Mouse (Mus musculus) midbrain, embryonic 15.5 days (tissue): Measurements from ENCODE around the gene Arl3. TPM values are rescaled to one million over a fixed set of nuclear protein-coding genes. Genes with fewer than 3 reads are reported as not detected.

Source experiments
- ATAC-seq: fragments of 200-750 bp; cut with Nextera tagmentation; replicated peaks from 2 replicates; pipeline ENCODE4 v1.8.0; 2017; ENCODE audit warnings: moderate TSS enrichment
- H3K27ac ChIP-seq: fragments of 300-500 bp; sonication (generic); 2 replicates; pipeline ENCODE4 v1.5.1; 2015; ENCODE audit warnings: mild to moderate bottlenecking, inconsistent platforms
- H3K27me3 ChIP-seq: fragments of 300-500 bp; sonication (generic); replicated peaks from 2 replicates; pipeline ENCODE4 v1.6.1; 2015; ENCODE audit warnings: inconsistent platforms
- H3K36me3 ChIP-seq: fragments of 300-500 bp; sonication (generic); replicated peaks from 2 replicates; pipeline ENCODE4 v1.6.1; 2015; ENCODE audit warnings: inconsistent platforms
- H3K4me1 ChIP-seq: fragments of 300-500 bp; sonication (generic); 2 replicates; pipeline ENCODE4 v1.6.1; 2015; ENCODE audit warnings: inconsistent platforms
- H3K4me2 ChIP-seq: fragments of 300-500 bp; sonication (generic); 2 replicates; pipeline ENCODE4 v1.6.1; 2015; ENCODE audit warnings: inconsistent platforms, mild to moderate bottlenecking, moderate library complexity
- H3K4me3 ChIP-seq: fragments of 300-500 bp; sonication (generic); 2 replicates; pipeline ENCODE4 v1.5.1; 2015; ENCODE audit warnings: mild to moderate bottlenecking, inconsistent platforms
- H3K9ac ChIP-seq: fragments of 300-500 bp; sonication (generic); 2 replicates; pipeline ENCODE4 v1.6.1; 2015; ENCODE audit warnings: mild to moderate bottlenecking, inconsistent platforms
- H3K9me3 ChIP-seq: fragments of 300-500 bp; sonication (generic); 2 replicates; pipeline ENCODE4 v1.6.1; 2016; ENCODE audit warnings: inconsistent platforms
- WGBS: fragments of 180-500 bp; shearing (Covaris S2); methylation state at CpG from one replicate; pipeline ENCODE4 v1.1.7; 2015; ENCODE audit warnings: mixed read lengths; 5-methylcytosine and 5-hydroxymethylcytosine counted together
- polyA plus RNA-seq: library from polyadenylated mRNA; unstranded; fragments of >200 nt; fragmentation: Nextera tagmentation; extraction: Ambion mirVana; gene quantifications from 2 replicates; pipeline ENCODE4 v1.2.1, GENCODE M21; 2015

Arl3 gene
- polyA plus RNA-seq: 209 and 210 TPM in 2 replicates

- peak within 1 kb of the TSS; percentile 82 for H3K27ac ChIP-seq
- peaks cover 25% of the 10 kb centered on the region for H3K4me1 ChIP-seq
- H3K36me3 ChIP-seq: no peaks in the 10 kb centered on the region
- H3K4me3 ChIP-seq: peak within 1 kb of the TSS; percentile 73
- peak within 1 kb of the TSS; percentile 83 for H3K4me2 ChIP-seq
- H3K9ac ChIP-seq: peak within 1 kb of the TSS; percentile 70
- under 1% methylated on average over 65 of the region's 67 CpGs for WGBS
- ATAC-seq: peak; percentile 95
- H3K9me3 ChIP-seq: no peaks in the 10 kb centered on the region
- H3K27me3 ChIP-seq: no peaks in the 10 kb centered on the region
Observed at GRCm38 (mm10) chr19:46572951-46573937, at the start of gene Arl3, which contains the start of gene Sfxn2. Arl3 (minus strand) TSS chr19:46573198. Sfxn2 (plus strand) TSS chr19:46573365.

- Histone ChIP-seq H3K4me3 (no peak overlapping the region), H3K4me1 (peaks cover 57% of the 10 kb centered on the region), H3K27me3 (no peaks in the 10 kb centered on the region), H3K36me3 (no peaks in the 10 kb centered on the region), H3K9ac (no peak overlapping the region), H3K4me2 (peak overlapping the region; percentile 31; the same call in 1 of the 2 replicates), H3K27ac (peak overlapping the region; percentile 40; the same call in 1 of the 2 replicates), H3K9me3 (no peaks in the 10 kb centered on the region)
- no peak; the same call in 1 of the 2 replicates for ATAC-seq
- 32% methylated on average over 12 of the region's 12 CpGs for WGBS
Observed at GRCm38 (mm10) chr19:46622659-46623193, 49.7 kb upstream of the Arl3 start.

GRCm38 (mm10) chr19:46621236-46622183 is 48.5 kb upstream of the Arl3 start:
- peaks cover 57% of the 10 kb centered on the region for H3K4me1 ChIP-seq
- no peaks in the 10 kb centered on the region for H3K36me3 ChIP-seq
- no peak overlapping the region for H3K4me2 ChIP-seq
- no peaks in the 10 kb centered on the region for H3K27me3 ChIP-seq
- H3K4me3 ChIP-seq: no peak overlapping the region
- no peak overlapping the region for H3K9ac ChIP-seq
- 48% methylated on average over 19 of the region's 19 CpGs for WGBS
- H3K27ac ChIP-seq: peak overlapping the region; percentile 28; the same call in 1 of the 2 replicates
- no peak for ATAC-seq
- H3K9me3 ChIP-seq: no peaks in the 10 kb centered on the region

GRCm38 (mm10) chr19:46620016-46620808 is 47.2 kb upstream of the Arl3 start:
- H3K4me1 ChIP-seq: peaks cover 57% of the 10 kb centered on the region
- H3K27ac ChIP-seq: no peak overlapping the region; the same call in 1 of the 2 replicates
- no peaks in the 10 kb centered on the region for H3K27me3 ChIP-seq
- H3K4me3 ChIP-seq: no peak overlapping the region
- H3K4me2 ChIP-seq: no peak overlapping the region
- no peaks in the 10 kb centered on the region for H3K9me3 ChIP-seq
- ATAC-seq: no peak
- WGBS: 68% methylated on average over 14 of the region's 14 CpGs
- no peak overlapping the region for H3K9ac ChIP-seq
- H3K36me3 ChIP-seq: no peaks in the 10 kb centered on the region

- H3K27ac ChIP-seq: no peak overlapping the region
Observed at GRCm38 (mm10) chr19:46619518-46619917, 46.5 kb upstream of the Arl3 start.

GRCm38 (mm10) chr19:46619001-46619400 is 46.0 kb upstream of the Arl3 start:
- no peaks in the 10 kb centered on the region for H3K27me3 ChIP-seq
- no peak overlapping the region for H3K4me2 ChIP-seq
- WGBS: 80% methylated on average over 19 of the region's 19 CpGs
- no peak for ATAC-seq
- no peaks in the 10 kb centered on the region for H3K36me3 ChIP-seq
- no peak overlapping the region for H3K9ac ChIP-seq
- no peak overlapping the region for H3K27ac ChIP-seq
- no peak overlapping the region for H3K4me3 ChIP-seq
- peaks cover 51% of the 10 kb centered on the region for H3K4me1 ChIP-seq
- H3K9me3 ChIP-seq: no peaks in the 10 kb centered on the region

More at GRCm38 (mm10) chr19:46619518-46619917, 46.5 kb upstream of the Arl3 start:
- Histone ChIP-seq H3K9ac (no peak overlapping the region), H3K4me3 (no peak overlapping the region), H3K4me1 (peaks cover 56% of the 10 kb centered on the region), H3K36me3 (no peaks in the 10 kb centered on the region), H3K4me2 (no peak overlapping the region), H3K27me3 (no peaks in the 10 kb centered on the region), H3K9me3 (no peaks in the 10 kb centered on the region)
- 90% methylated on average over 6 of the region's 6 CpGs for WGBS
- ATAC-seq: no peak

GRCm38 (mm10) chr19:46618322-46618721 is 45.3 kb upstream of the Arl3 start:
- H3K9ac ChIP-seq: no peak overlapping the region
- no peaks in the 10 kb centered on the region for H3K9me3 ChIP-seq
- H3K4me3 ChIP-seq: no peak overlapping the region
- H3K27me3 ChIP-seq: no peaks in the 10 kb centered on the region
- 41% methylated on average over 9 of the region's 9 CpGs for WGBS
- ATAC-seq: no peak
- no peak overlapping the region for H3K27ac ChIP-seq
- H3K4me1 ChIP-seq: peaks cover 44% of the 10 kb centered on the region
- H3K36me3 ChIP-seq: no peaks in the 10 kb centered on the region
- no peak overlapping the region for H3K4me2 ChIP-seq

- Histone ChIP-seq H3K4me1 (peaks cover 34% of the 10 kb centered on the region), H3K9ac (no peak overlapping the region), H3K27me3 (no peaks in the 10 kb centered on the region), H3K36me3 (no peaks in the 10 kb centered on the region; the same call in 1 of the 2 replicates), H3K4me2 (no peak overlapping the region), H3K27ac (no peak overlapping the region), H3K4me3 (no peak overlapping the region), H3K9me3 (no peaks in the 10 kb centered on the region)
- 91% methylated on average over 8 of the region's 8 CpGs for whole genome bisulfite sequencing
- ATAC-seq: no peak
Observed at GRCm38 (mm10) chr19:46617361-46617760, 44.4 kb upstream of the Arl3 start.

- Histone ChIP-seq H3K9me3 (no peaks in the 10 kb centered on the region), H3K9ac (no peak overlapping the region)
- no peak for ATAC-seq
Observed at GRCm38 (mm10) chr19:46616378-46616777, 43.4 kb upstream of the Arl3 start.

GRCm38 (mm10) chr19:46608158-46608557 is 35.2 kb upstream of the Arl3 start:
- Histone ChIP-seq H3K4me3 (no peak overlapping the region), H3K9ac (no peak overlapping the region), H3K27me3 (no peaks in the 10 kb centered on the region), H3K36me3 (peaks cover 14% of the 10 kb centered on the region; the same call in 1 of the 2 replicates), H3K4me2 (no peak overlapping the region), H3K4me1 (no peaks in the 10 kb centered on the region), H3K27ac (no peak overlapping the region), H3K9me3 (no peaks in the 10 kb centered on the region)
- no peak for ATAC-seq
- WGBS: 98% methylated on average over 7 of the region's 7 CpGs

More at GRCm38 (mm10) chr19:46616378-46616777, 43.4 kb upstream of the Arl3 start:
- 89% methylated on average over 11 of the region's 11 CpGs for WGBS
- Histone ChIP-seq H3K27me3 (no peaks in the 10 kb centered on the region), H3K4me3 (no peak overlapping the region), H3K27ac (no peak overlapping the region), H3K4me1 (peaks cover 26% of the 10 kb centered on the region), H3K36me3 (no peaks in the 10 kb centered on the region; the same call in 1 of the 2 replicates), H3K4me2 (no peak overlapping the region)

GRCm38 (mm10) chr19:46607424-46607823 is 34.4 kb upstream of the Arl3 start:
- H3K4me3 ChIP-seq: no peak overlapping the region
- no peak overlapping the region for H3K27ac ChIP-seq
- H3K27me3 ChIP-seq: no peaks in the 10 kb centered on the region
- no peak overlapping the region for H3K4me2 ChIP-seq
- no peaks in the 10 kb centered on the region for H3K9me3 ChIP-seq
- H3K4me1 ChIP-seq: no peaks in the 10 kb centered on the region
- 71% methylated on average over 7 of the region's 7 CpGs for whole genome bisulfite sequencing
- ATAC-seq: no peak
- H3K36me3 ChIP-seq: peaks cover 14% of the 10 kb centered on the region; the same call in 1 of the 2 replicates
- H3K9ac ChIP-seq: no peak overlapping the region
